Mouse (Mus musculus): ENCODE data around the gene Pcsk2.

DNA sequence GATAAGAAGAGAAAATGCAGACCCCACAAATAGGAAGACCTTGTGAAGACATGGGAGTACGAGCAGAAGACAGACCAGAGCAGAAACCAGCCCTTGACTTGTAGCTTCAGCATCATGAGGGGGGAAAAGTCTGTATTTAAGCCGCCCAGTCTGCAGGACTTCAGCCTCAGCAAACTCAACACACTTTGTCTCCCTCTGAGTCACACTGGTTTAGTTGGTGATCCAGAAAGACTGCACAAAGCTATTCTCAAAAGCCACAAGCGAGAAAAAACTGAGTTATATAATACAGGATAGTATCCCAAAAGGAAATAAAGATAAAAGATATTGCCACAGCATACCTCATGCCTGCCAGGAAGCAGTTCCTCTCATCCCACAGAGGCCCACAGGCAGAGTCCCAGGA, 67.5 kb downstream of the Pcsk2 start:
- no peak for TF ChIP-seq POLR2A (IDR thresholded peaks at IDR 0.05; ENCODE audit: insufficient read depth, low read depth, low read length)
- no peak for TF ChIP-seq EP300 (IDR thresholded peaks at IDR 0.05; ENCODE audit: insufficient read depth, low read depth, low read length)
- TF ChIP-seq CTCF (IDR thresholded peaks at IDR 0.05), result no peak
